Mouse (Mus musculus): ENCODE results near the gene Foxd1.

DNA sequence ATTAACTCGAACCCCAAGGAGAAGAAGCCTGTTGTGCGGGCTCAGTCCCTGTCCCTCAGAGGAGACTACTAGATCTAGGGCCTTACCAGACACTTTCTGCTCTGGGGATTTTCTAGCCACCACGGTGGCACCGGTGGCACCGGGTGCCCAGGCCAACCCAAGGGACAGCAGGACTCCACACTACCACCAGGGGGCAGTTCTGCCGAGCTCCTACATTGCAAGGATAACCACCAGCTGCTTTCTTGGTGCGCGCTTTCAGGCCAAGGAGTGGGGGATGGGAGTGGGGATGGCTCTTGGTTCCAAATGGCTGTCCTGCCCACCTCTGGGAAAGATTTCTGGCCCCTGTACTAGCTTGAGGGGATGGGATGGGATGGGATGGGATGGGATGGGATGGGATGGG is 2.5 kb upstream of the Foxd1 start:
- TF ChIP-seq POLR2A (IDR thresholded peaks at IDR 0.05; ENCODE audit: borderline replicate concordance, control insufficient read depth, low read depth, low read length) = no peak
- peak; percentile 50; the same call in 1 of the 2 replicates for TF ChIP-seq CTCF (IDR thresholded peaks at IDR 0.05; ENCODE audit: control insufficient read depth, insufficient read depth, low read length)

All from bone marrow, adult 2 months (tissue).